Mouse (Mus musculus): ENCODE measurements around the gene Pxn. TPM values are rescaled to one million over a fixed set of nuclear protein-coding genes. Genes with fewer than 3 reads are reported as not detected.

Pxn gene
- total and polyA plus RNA-seq, 2 experiments = 10.5 to 40.2 TPM

DNA sequence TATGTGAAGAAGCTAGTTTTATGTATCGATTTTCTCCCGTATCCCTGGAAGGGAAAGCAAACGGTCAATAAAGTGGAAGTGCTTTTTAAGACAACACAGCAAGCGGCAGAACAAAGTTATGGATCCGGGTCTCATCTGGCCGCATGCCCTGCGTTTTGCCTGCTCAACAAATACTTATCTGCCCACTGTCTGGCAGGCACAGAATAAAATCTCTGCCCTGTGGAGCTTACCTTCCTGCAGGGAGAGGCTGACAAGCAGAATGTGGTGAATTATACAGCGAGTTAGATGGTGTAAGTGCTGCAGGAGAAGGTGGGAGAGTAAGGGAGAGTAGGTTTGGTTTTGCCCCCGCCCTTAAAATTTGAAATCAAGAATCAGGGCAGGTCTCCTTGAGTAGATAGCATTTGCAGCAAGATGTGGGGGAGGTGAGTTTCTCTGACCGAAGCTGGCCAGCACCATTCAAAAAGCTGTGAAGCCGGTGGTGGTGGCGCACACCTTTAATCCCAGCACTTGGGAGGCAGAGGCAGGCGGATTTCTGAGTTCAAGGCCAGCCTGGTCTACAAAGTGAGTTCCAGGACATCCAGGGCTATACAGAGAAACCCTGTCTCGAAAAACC lies 51.8 kb downstream of the Pxn start:
- Histone ChIP-seq H3K27me3 (ENCODE audit: control insufficient read depth, insufficient read depth, low read length) (no peaks in the 10 kb centered on the region), H3K4me1 (ENCODE audit: control insufficient read depth, insufficient read depth, low read length) (peaks cover 6% of the 10 kb centered on the region; the same call in 1 of the 2 replicates), H3K36me3 (ENCODE audit: control insufficient read depth, insufficient read depth, low read length) (peaks cover 20% of the 10 kb centered on the region), H3K79me2 (ENCODE audit: control insufficient read depth, insufficient read depth, low read length) (peaks cover 7% of the 10 kb centered on the region; the same call in 1 of the 2 replicates), H3K9ac (ENCODE audit: low read depth, low read length) (no peak overlapping the region), H3K4me3 (ENCODE audit: insufficient read depth, low read depth, low read length) (no peak overlapping the region), H3K27ac (replicated peaks; ENCODE audit: insufficient read depth, low read depth, low read length) (no peak overlapping the region)
- TF ChIP-seq POLR2A (IDR thresholded peaks at IDR 0.05; ENCODE audit: extremely low read depth, insufficient read depth, low read length) = no peak
- no peak for TF ChIP-seq CTCF (IDR thresholded peaks at IDR 0.05; ENCODE audit: low read depth, low read length)
- no peak for DNase-seq (ENCODE audit: extremely low read depth, low read depth, low spot score)
- WGBS = 40% methylated on average over 14 of the region's 14 CpGs

DNA sequence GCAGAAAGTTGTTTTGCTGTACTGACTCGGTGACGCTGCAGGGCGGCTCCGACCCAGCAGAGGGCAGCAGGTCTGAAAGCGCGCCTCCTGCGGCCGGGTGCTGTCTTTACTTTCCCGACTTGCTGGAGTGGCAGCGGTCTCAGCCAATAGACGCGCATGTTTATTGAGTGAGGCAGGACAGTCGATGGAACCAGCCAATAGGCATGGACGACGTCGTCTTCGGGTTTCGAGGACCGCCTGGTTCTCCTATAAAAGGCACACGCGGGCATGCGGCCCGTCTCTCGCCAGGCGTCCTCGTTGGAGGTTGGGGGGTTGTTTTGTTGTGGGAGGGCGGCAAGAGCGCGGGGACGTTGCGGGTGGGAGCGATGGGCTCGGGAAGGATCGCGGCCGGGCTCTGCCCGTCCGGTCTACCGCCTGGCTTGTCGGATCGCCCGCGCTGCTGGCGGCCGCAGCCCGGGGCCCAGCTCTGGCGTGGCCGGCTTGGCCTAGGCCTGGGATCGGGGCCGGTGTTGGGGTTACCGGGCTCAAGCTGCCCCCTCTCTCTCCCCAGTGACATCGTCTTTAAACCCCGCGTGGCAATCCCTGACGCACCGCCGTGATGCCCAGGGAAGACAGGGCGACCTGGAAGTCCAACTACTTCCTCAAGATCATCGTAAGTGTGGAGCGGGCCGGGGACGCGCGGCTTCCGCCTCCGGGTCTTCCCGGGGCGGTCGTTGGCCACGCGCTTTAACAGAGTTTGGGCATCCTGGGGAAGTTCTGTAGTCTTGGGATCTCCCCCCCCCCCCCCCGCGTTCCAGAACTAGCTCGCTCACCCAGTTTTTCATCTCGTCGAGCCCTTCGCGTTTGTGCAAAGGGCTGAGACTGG lies 53.0 kb downstream of the Pxn start, which contains the start of gene Rplp0:
TSS of gene Rplp0 (plus strand) at position 231 of the 865 bp plus-strand sequence.
- Histone ChIP-seq H3K4me3 (ENCODE audit: insufficient read depth, low read depth, low read length) (peak within 1 kb of the TSS; percentile 78), H3K79me2 (ENCODE audit: control insufficient read depth, insufficient read depth, low read length) (peaks cover 7% of the 10 kb centered on the region; the same call in 1 of the 2 replicates), H3K36me3 (ENCODE audit: control insufficient read depth, insufficient read depth, low read length) (peaks cover 25% of the 10 kb centered on the region), H3K27me3 (ENCODE audit: control insufficient read depth, insufficient read depth, low read length) (no peaks in the 10 kb centered on the region), H3K4me1 (ENCODE audit: control insufficient read depth, insufficient read depth, low read length) (peaks cover 6% of the 10 kb centered on the region; the same call in 1 of the 2 replicates), H3K9ac (ENCODE audit: low read depth, low read length) (peak within 1 kb of the TSS; percentile 91), H3K27ac (replicated peaks; ENCODE audit: insufficient read depth, low read depth, low read length) (peak within 1 kb of the TSS; percentile 78)
- peak; percentile 98 for DNase-seq (ENCODE audit: extremely low read depth, low read depth, low spot score)
- under 1% methylated on average over 78 of the region's 78 CpGs for WGBS
- TF ChIP-seq POLR2A (IDR thresholded peaks at IDR 0.05; ENCODE audit: extremely low read depth, insufficient read depth, low read length) = peak; percentile 98
- peak; percentile 98 for TF ChIP-seq CTCF (IDR thresholded peaks at IDR 0.05; ENCODE audit: low read depth, low read length)

DNA sequence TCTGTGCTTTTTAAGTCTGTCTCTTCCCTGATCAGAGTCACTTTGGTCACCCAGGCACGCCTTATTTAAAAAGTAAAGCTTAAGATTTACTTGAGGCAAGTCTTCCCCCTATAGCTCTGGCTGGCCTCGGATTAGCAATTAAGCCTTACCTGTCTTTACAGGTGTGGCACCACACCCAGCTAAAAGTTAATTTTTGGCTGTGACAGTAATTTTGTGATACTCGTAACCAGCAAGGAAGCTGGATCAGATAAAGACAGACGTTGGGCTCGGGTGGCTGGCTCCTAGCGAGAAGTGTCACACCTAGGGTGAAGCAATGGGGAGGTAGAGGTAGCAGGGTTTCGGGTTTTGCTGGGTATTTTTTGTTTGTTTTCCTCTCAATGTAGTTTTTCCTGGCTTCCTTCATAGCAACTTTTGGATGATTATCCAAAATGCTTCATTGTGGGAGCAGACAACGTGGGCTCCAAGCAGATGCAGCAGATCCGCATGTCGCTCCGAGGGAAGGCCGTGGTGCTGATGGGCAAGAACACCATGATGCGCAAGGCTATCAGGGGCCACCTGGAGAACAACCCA lies 53.9 kb downstream of the Pxn start:
- Histone ChIP-seq H3K27ac (replicated peaks; ENCODE audit: insufficient read depth, low read depth, low read length) (no peak overlapping the region), H3K4me1 (ENCODE audit: control insufficient read depth, insufficient read depth, low read length) (peaks cover 6% of the 10 kb centered on the region; the same call in 1 of the 2 replicates), H3K9ac (ENCODE audit: low read depth, low read length) (peak overlapping the region; percentile 12; the same call in 1 of the 2 replicates), H3K27me3 (ENCODE audit: control insufficient read depth, insufficient read depth, low read length) (no peaks in the 10 kb centered on the region), H3K79me2 (ENCODE audit: control insufficient read depth, insufficient read depth, low read length) (peaks cover 13% of the 10 kb centered on the region), H3K36me3 (ENCODE audit: control insufficient read depth, insufficient read depth, low read length) (peaks cover 22% of the 10 kb centered on the region), H3K4me3 (ENCODE audit: insufficient read depth, low read depth, low read length) (peak overlapping the region; percentile 7; the same call in 1 of the 2 replicates)
- DNase-seq (ENCODE audit: extremely low read depth, low read depth, low spot score) = no peak
- TF ChIP-seq POLR2A (IDR thresholded peaks at IDR 0.05; ENCODE audit: extremely low read depth, insufficient read depth, low read length) (no peak), CTCF (IDR thresholded peaks at IDR 0.05; ENCODE audit: low read depth, low read length) (no peak)
- WGBS = 49% methylated on average over 13 of the region's 13 CpGs

DNA sequence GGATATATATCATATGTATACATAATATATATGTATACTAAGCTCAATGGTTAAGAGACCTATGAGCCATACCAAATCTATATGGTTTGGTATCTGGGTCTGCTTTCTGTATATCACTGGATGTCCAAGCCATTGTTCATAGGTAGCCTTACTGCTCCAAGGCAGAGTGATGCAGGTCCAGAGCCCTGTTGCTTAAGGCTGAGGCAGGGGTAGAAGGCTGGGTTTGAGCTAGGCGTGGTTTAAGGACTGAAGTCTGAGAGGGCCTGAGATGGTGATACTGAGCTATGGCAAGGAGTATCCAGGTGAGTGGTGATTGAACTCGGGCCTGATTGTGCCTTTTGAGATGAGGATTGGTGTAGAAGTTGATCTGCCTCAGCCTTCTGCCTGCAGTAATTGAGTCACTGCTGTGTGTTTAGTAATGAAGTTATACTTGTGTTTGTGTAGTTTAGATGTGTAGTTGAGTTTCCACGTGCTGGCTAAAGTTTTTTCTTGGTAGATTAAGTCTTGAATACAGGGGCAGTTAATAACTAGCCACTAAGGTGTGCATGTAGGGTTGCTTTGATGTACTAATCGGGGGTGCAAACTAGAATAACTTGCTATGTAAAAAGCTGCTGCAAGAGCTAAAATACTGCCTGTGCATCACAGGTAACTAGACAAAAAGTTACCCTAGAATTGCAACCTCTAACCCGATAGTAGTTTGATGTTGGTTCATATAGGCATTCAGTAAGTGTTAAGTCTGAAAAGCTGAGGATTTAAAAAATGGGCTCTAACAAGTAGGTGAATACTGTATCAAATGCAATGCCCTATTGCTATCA lies 57.5 kb downstream of the Pxn start:
- Histone ChIP-seq H3K27ac (replicated peaks; ENCODE audit: insufficient read depth, low read depth, low read length) (no peak overlapping the region), H3K9ac (ENCODE audit: low read depth, low read length) (no peak overlapping the region), H3K27me3 (ENCODE audit: control insufficient read depth, insufficient read depth, low read length) (no peaks in the 10 kb centered on the region), H3K36me3 (ENCODE audit: control insufficient read depth, insufficient read depth, low read length) (peaks cover 22% of the 10 kb centered on the region), H3K4me1 (ENCODE audit: control insufficient read depth, insufficient read depth, low read length) (peaks cover 23% of the 10 kb centered on the region), H3K4me3 (ENCODE audit: insufficient read depth, low read depth, low read length) (no peak overlapping the region), H3K79me2 (ENCODE audit: control insufficient read depth, insufficient read depth, low read length) (peaks cover 29% of the 10 kb centered on the region)
- WGBS = 70% methylated on average over 5 of the region's 5 CpGs
- no peak for DNase-seq (ENCODE audit: extremely low read depth, low read depth, low spot score)
- no peak for TF ChIP-seq CTCF (IDR thresholded peaks at IDR 0.05; ENCODE audit: low read depth, low read length)
- TF ChIP-seq POLR2A (IDR thresholded peaks at IDR 0.05; ENCODE audit: extremely low read depth, insufficient read depth, low read length) = no peak

DNA sequence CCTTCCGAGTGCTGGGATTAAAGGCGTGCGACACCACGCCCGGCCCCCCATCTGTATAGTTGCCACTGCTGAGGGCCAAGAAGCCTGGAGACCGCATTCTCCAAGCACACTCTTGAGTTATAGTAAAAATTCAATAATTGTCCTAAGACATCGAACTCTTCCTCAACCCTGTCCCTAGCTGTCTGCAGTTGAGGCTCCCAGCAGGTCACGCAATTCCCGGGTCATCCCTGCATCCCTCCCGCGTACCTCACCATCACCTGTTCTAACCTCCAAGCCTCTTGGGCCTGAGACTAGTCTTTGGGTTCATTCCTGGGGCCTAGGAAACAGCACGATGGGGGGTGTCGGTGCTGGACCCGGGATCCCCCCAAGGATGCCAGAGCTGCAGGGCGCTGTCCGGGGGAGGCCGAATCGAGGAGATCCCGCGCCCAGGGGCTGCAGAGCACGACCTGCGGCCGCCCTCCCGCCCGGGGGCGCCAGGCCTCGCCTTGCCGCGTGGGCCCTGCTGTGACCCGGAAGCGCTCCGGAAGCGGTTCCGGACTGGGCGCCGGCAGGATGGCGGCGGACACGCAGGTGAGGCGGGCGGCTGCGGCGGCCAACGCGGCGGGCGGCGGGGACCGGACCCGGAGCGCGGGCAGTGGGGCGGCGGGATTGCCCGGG lies 58.4 kb downstream of the Pxn start, which contains the start of gene Gcn1l1:
TSS of gene Gcn1l1 (plus strand) at position 518 of the 657 bp plus-strand sequence.
- H3K4me1 ChIP-seq (ENCODE audit: control insufficient read depth, insufficient read depth, low read length) = peaks cover 27% of the 10 kb centered on the region
- H3K79me2 ChIP-seq (ENCODE audit: control insufficient read depth, insufficient read depth, low read length) = peaks cover 31% of the 10 kb centered on the region
- WGBS = 7% methylated on average over 49 of the region's 55 CpGs
- TF ChIP-seq CTCF (IDR thresholded peaks at IDR 0.05; ENCODE audit: low read depth, low read length) (peak; percentile 46), POLR2A (IDR thresholded peaks at IDR 0.05; ENCODE audit: extremely low read depth, insufficient read depth, low read length) (peak; percentile 48; the same call in 1 of the 2 replicates)
- H3K9ac ChIP-seq (ENCODE audit: low read depth, low read length) = peak within 1 kb of the TSS; percentile 89
- no peaks in the 10 kb centered on the region for H3K27me3 ChIP-seq (ENCODE audit: control insufficient read depth, insufficient read depth, low read length)
- DNase-seq (ENCODE audit: extremely low read depth, low read depth, low spot score) = peak; percentile 37
- peak within 1 kb of the TSS; percentile 38 for H3K27ac ChIP-seq (replicated peaks; ENCODE audit: insufficient read depth, low read depth, low read length)
- H3K4me3 ChIP-seq (ENCODE audit: insufficient read depth, low read depth, low read length) = peak within 1 kb of the TSS; percentile 94
- H3K36me3 ChIP-seq (ENCODE audit: control insufficient read depth, insufficient read depth, low read length) = peaks cover 22% of the 10 kb centered on the region

All from liver, adult 2 months (tissue).